ENCODE assay signal across 22 mouse cellular contexts in genomic region chr10:79912412-79912811, GRCm38 (mm10). TPM values are rescaled to one million over a fixed set of nuclear protein-coding genes. Genes with fewer than 3 reads are reported as not detected.
DNase-seq lines count a peak whose midpoint lies in the region; ATAC-seq and TF ChIP-seq lines count a peak whose summit lies in the region.
"Had no signal": no experiment of that assay in that cellular context is flagged by ENCODE, and none has a peak within 500 bp of the region (broad histone marks: within the 10 kb centered on the region; RNA-seq: fewer than 3 reads in every experiment).

No protein-coding gene starts in this region.

- no peaks in the 10 kb centered on the region for H3K27me3 ChIP-seq in cerebellum, adult 2 months (ENCODE audit: control insufficient read depth, insufficient read depth, low read length)
- H3K27me3 ChIP-seq in limb, embryonic 13.5 days = peaks cover 3% of the 10 kb centered on the region
- peaks cover 4% of the 10 kb centered on the region for H3K27me3 ChIP-seq in limb, embryonic 10.5 days (ENCODE audit: low read depth, poor library complexity, severe bottlenecking)
- peaks cover 4% of the 10 kb centered on the region for H3K27me3 ChIP-seq in embryonic facial prominence, embryonic 10.5 days (replicated peaks; ENCODE audit: low read depth, poor library complexity, severe bottlenecking)
- H3K27me3 ChIP-seq: Patski had no signal

- 83% methylated on average over 20 of the region's 20 CpGs for WGBS in cerebellum, adult 2 months
- WGBS in limb, embryonic 13.5 days = 60% methylated on average over 20 of the region's 20 CpGs
- 57% methylated on average over 20 of the region's 20 CpGs for WGBS in limb, embryonic 10.5 days
- WGBS in embryonic facial prominence, embryonic 10.5 days = 65% methylated on average over 20 of the region's 20 CpGs

- TF ChIP-seq CTCF in cerebellum, adult 2 months (IDR thresholded peaks at IDR 0.05; ENCODE audit: borderline replicate concordance, insufficient read depth, low read depth, low read length) = no peak

- H3K9me3 ChIP-seq in limb, embryonic 13.5 days = no peaks in the 10 kb centered on the region
- no peaks in the 10 kb centered on the region for H3K9me3 ChIP-seq in limb, embryonic 10.5 days (replicated peaks)
- no peaks in the 10 kb centered on the region for H3K9me3 ChIP-seq in embryonic facial prominence, embryonic 10.5 days
- H3K9me3 ChIP-seq: embryonic facial prominence, embryonic 15.5 days; forebrain, embryonic 10.5 days; forebrain, embryonic 15.5 days; heart, embryonic 15.5 days; hindbrain, embryonic 13.5 days; intestine, embryonic 15.5 days had no signal

- no peak overlapping the region for H3K27ac ChIP-seq in cerebellum, adult 2 months (ENCODE audit: insufficient read depth, low read length)
- no peak overlapping the region for H3K27ac ChIP-seq in limb, embryonic 13.5 days
- no peak overlapping the region for H3K27ac ChIP-seq in limb, embryonic 10.5 days
- H3K27ac ChIP-seq in embryonic facial prominence, embryonic 10.5 days (replicated peaks) = no peak overlapping the region
- H3K27ac ChIP-seq: embryonic facial prominence, embryonic 15.5 days; forebrain, embryonic 10.5 days; forebrain, embryonic 15.5 days; heart, adult 2 months; heart, embryonic 15.5 days; hindbrain, embryonic 13.5 days; intestine, embryonic 15.5 days had no signal

- no peak for ATAC-seq in limb, embryonic 13.5 days (ENCODE audit: low FRiP score, low read depth)
- ATAC-seq: forebrain, embryonic 15.5 days; intestine, embryonic 15.5 days; Patski had no signal

- no peak for TF ChIP-seq POLR2A in cerebellum, adult 2 months (IDR thresholded peaks at IDR 0.05; ENCODE audit: borderline replicate concordance, insufficient read depth, low read length)

- peaks cover 22% of the 10 kb centered on the region for H3K4me1 ChIP-seq in cerebellum, adult 2 months (ENCODE audit: control insufficient read depth, insufficient read depth, low read length)
- H3K4me1 ChIP-seq in limb, embryonic 13.5 days = peaks cover 38% of the 10 kb centered on the region
- H3K4me1 ChIP-seq in limb, embryonic 10.5 days = peaks cover 47% of the 10 kb centered on the region
- peaks cover 59% of the 10 kb centered on the region for H3K4me1 ChIP-seq in embryonic facial prominence, embryonic 10.5 days

- 0 out of 2 replicates have a peak overlapping the region, but pooled peaks have one; percentile 45 for H3K9ac ChIP-seq in limb, embryonic 13.5 days
- H3K9ac ChIP-seq: embryonic facial prominence, embryonic 15.5 days; forebrain, embryonic 15.5 days; heart, embryonic 15.5 days; hindbrain, embryonic 13.5 days; intestine, embryonic 15.5 days had no signal

- DNase-seq in cerebellum, adult 11 months = peak; percentile 28
- DNase-seq in cerebellum, adult 2 months = no peak
- DNase-seq in limb, embryonic 10.5 days (ENCODE audit: low spot score) = no peak
- peak; percentile 28 for DNase-seq in ES-CJ7 (ENCODE audit: low read depth, low spot score)
- DNase-seq in embryonic facial prominence, embryonic 10.5 days (ENCODE audit: low spot score) = no peak
- no peak for DNase-seq in left cerebral cortex, adult 9 months (ENCODE audit: low spot score in 2 of 2)
- DNase-seq: adrenal gland, postnatal 14 days; cerebellum, adult 8-10 months; heart, adult 2 months; heart, postnatal 14 days had no signal

- no peak overlapping the region for H3K4me2 ChIP-seq in limb, embryonic 13.5 days (replicated peaks)
- H3K4me2 ChIP-seq: embryonic facial prominence, embryonic 15.5 days; forebrain, embryonic 15.5 days; heart, embryonic 11.5 days; heart, embryonic 15.5 days; hindbrain, embryonic 13.5 days; intestine, embryonic 15.5 days had no signal

- H3K36me3 ChIP-seq in limb, embryonic 13.5 days = peaks cover 33% of the 10 kb centered on the region
- H3K36me3 ChIP-seq in limb, embryonic 10.5 days = peaks cover 39% of the 10 kb centered on the region
- peaks cover 34% of the 10 kb centered on the region for H3K36me3 ChIP-seq in embryonic facial prominence, embryonic 10.5 days (replicated peaks)

- no peak overlapping the region for H3K4me3 ChIP-seq in cerebellum, adult 2 months (replicated peaks; ENCODE audit: insufficient read depth, low read depth, low read length)
- H3K4me3 ChIP-seq in limb, embryonic 13.5 days = no peak overlapping the region
- H3K4me3 ChIP-seq in limb, embryonic 10.5 days = no peak overlapping the region
- H3K4me3 ChIP-seq in embryonic facial prominence, embryonic 10.5 days = 0 out of 2 replicates have a peak overlapping the region, but pooled peaks have one; percentile 18
- H3K4me3 ChIP-seq: embryonic facial prominence, embryonic 15.5 days; erythroblast, embryonic 14.5 days; forebrain, embryonic 15.5 days; heart, adult 2 months; heart, embryonic 15.5 days; hindbrain, embryonic 13.5 days; intestine, embryonic 15.5 days had no signal

RNA-seq across cellular contexts. Expression of gene Gm26602, which starts 1.8 kb away (rescaled TPM):
- not detected in 2 replicates for polyA plus RNA-seq in cerebellum, adult 2 months (2012; rRNA removed)
- polyA plus RNA-seq in limb, embryonic 13.5 days (2015; fragmentation: Nextera tagmentation; extraction: Ambion mirVana) = 20.3 TPM in 1 of 2 replicates, not detected in the other
- not detected in 2 replicates for polyA plus RNA-seq in limb, embryonic 10.5 days (2016; fragmentation: Nextera tagmentation; extraction: Ambion mirVana)
- 3.4 TPM in 1 of 2 replicates, not detected in the other for polyA plus RNA-seq in embryonic facial prominence, embryonic 10.5 days (2016; fragmentation: Nextera tagmentation; extraction: Ambion mirVana)
- polyA plus RNA-seq: C2C12; gonadal fat pad, adult 2 months; heart, adult 2 months; Patski had no signal

RNA-seq across cellular contexts. Expression of gene Med16, which starts 3.7 kb away (rescaled TPM):
- polyA plus RNA-seq in cerebellum, adult 2 months (2012; rRNA removed) = 46.5 and 47.4 TPM in 2 replicates
- polyA plus RNA-seq in limb, embryonic 13.5 days (2015; fragmentation: Nextera tagmentation; extraction: Ambion mirVana) = 44.9 and 46.8 TPM in 2 replicates
- polyA plus RNA-seq in limb, embryonic 10.5 days (2016; fragmentation: Nextera tagmentation; extraction: Ambion mirVana) = 63.6 and 67.1 TPM in 2 replicates
- polyA plus RNA-seq in embryonic facial prominence, embryonic 10.5 days (2016; fragmentation: Nextera tagmentation; extraction: Ambion mirVana) = 63.6 and 68.1 TPM in 2 replicates

RNA-seq across cellular contexts. Expression of gene Kiss1r, which starts 4.4 kb away (rescaled TPM):
- 12.1 and 12.8 TPM in 2 replicates for polyA plus RNA-seq in cerebellum, adult 2 months (2012; rRNA removed)
- polyA plus RNA-seq in limb, embryonic 13.5 days (2015; fragmentation: Nextera tagmentation; extraction: Ambion mirVana) = 0.94 and 1.0 TPM in 2 replicates
- polyA plus RNA-seq in limb, embryonic 10.5 days (2016; fragmentation: Nextera tagmentation; extraction: Ambion mirVana) = 0.31 and 0.49 TPM in 2 replicates
- polyA plus RNA-seq in embryonic facial prominence, embryonic 10.5 days (2016; fragmentation: Nextera tagmentation; extraction: Ambion mirVana) = 0.33 and 0.37 TPM in 2 replicates

RNA-seq across cellular contexts. Expression of gene R3hdm4, which starts 8.6 kb away (rescaled TPM):
- 156 and 162 TPM in 2 replicates for polyA plus RNA-seq in cerebellum, adult 2 months (2012; rRNA removed)
- 186 and 188 TPM in 2 replicates for polyA plus RNA-seq in limb, embryonic 13.5 days (2015; fragmentation: Nextera tagmentation; extraction: Ambion mirVana)
- 116 and 143 TPM in 2 replicates for polyA plus RNA-seq in limb, embryonic 10.5 days (2016; fragmentation: Nextera tagmentation; extraction: Ambion mirVana)
- 125 and 136 TPM in 2 replicates for polyA plus RNA-seq in embryonic facial prominence, embryonic 10.5 days (2016; fragmentation: Nextera tagmentation; extraction: Ambion mirVana)

RNA-seq across cellular contexts. Expression of gene Arid3a, which starts 14.4 kb away (rescaled TPM):
- polyA plus RNA-seq in cerebellum, adult 2 months (2012; rRNA removed) = 4.7 TPM in 2 replicates
- 5.5 and 6.2 TPM in 2 replicates for polyA plus RNA-seq in limb, embryonic 13.5 days (2015; fragmentation: Nextera tagmentation; extraction: Ambion mirVana)
- polyA plus RNA-seq in limb, embryonic 10.5 days (2016; fragmentation: Nextera tagmentation; extraction: Ambion mirVana) = 18.2 and 29.4 TPM in 2 replicates
- polyA plus RNA-seq in embryonic facial prominence, embryonic 10.5 days (2016; fragmentation: Nextera tagmentation; extraction: Ambion mirVana) = 15.7 and 18.0 TPM in 2 replicates

Comparison
In these comparisons a context has a peak if more than half of its experiments do, and no peak if none do; other contexts are left out.
1. DNase-seq: peak in cerebellum, adult 11 months (single experiment) and ES-CJ7 (single experiment); none in cerebellum, adult 2 months (0 of 2), limb, embryonic 10.5 days (single experiment), embryonic facial prominence, embryonic 10.5 days (single experiment) and left cerebral cortex, adult 9 months (0 of 2).